Mouse (Mus musculus): ENCODE results near the gene Tbk1. TPM values are rescaled to one million over a fixed set of nuclear protein-coding genes. Genes with fewer than 3 reads are reported as not detected.

The Tbk1 gene
- polyA plus RNA-seq, 1 experiment from 2014 or later: 34.6 TPM

GRCm38 (mm10) chr10:121505929-121506328 is 80.7 kb downstream of the Tbk1 start:
- WGBS: 57% methylated on average over 7 of the region's 7 CpGs
- no peaks in the 10 kb centered on the region for H3K27me3 ChIP-seq
- peak overlapping the region; percentile 40; the same call in 1 of the 2 replicates for H3K4me3 ChIP-seq
- H3K4me2 ChIP-seq: peak overlapping the region; percentile 58
- H3K9me3 ChIP-seq: no peaks in the 10 kb centered on the region
- peaks cover 36% of the 10 kb centered on the region for H3K4me1 ChIP-seq (replicated peaks)
- H3K27ac ChIP-seq: peak overlapping the region; percentile 79
- no peaks in the 10 kb centered on the region for H3K36me3 ChIP-seq
- no peak for ATAC-seq (ENCODE audit: low FRiP score)
- 0 out of 2 replicates have a peak overlapping the region, but pooled peaks have one; percentile 62 for H3K9ac ChIP-seq

GRCm38 (mm10) chr10:121504973-121505911 is 81.3 kb downstream of the Tbk1 start:
- Histone ChIP-seq H3K9me3 (no peaks in the 10 kb centered on the region), H3K36me3 (no peaks in the 10 kb centered on the region), H3K4me3 (peak overlapping the region; percentile 40), H3K9ac (peak overlapping the region; percentile 62), H3K4me2 (peak overlapping the region; percentile 58), H3K27me3 (no peaks in the 10 kb centered on the region), H3K27ac (peak overlapping the region; percentile 79), H3K4me1 (replicated peaks) (peaks cover 33% of the 10 kb centered on the region)
- peak; percentile 90 for ATAC-seq (ENCODE audit: low FRiP score)
- 18% methylated on average over 35 of the region's 35 CpGs for WGBS

- Histone ChIP-seq H3K36me3 (no peaks in the 10 kb centered on the region), H3K4me3 (no peak overlapping the region), H3K4me1 (replicated peaks) (peaks cover 13% of the 10 kb centered on the region), H3K4me2 (no peak overlapping the region), H3K27ac (no peak overlapping the region), H3K9ac (no peak overlapping the region), H3K9me3 (no peaks in the 10 kb centered on the region), H3K27me3 (no peaks in the 10 kb centered on the region)
- WGBS: 50% methylated on average over 5 of the region's 5 CpGs
- peak; percentile 26; the same call in 1 of the 2 replicates for ATAC-seq (ENCODE audit: low FRiP score)
These were observed 85.4 kb downstream of the Tbk1 start for GRCm38 (mm10) chr10:121501160-121501559.

- WGBS: 78% methylated on average over 5 of the region's 5 CpGs
- ATAC-seq (ENCODE audit: low FRiP score): no peak
- Histone ChIP-seq H3K4me3 (no peak overlapping the region), H3K9ac (no peak overlapping the region), H3K27ac (no peak overlapping the region), H3K4me1 (replicated peaks) (peaks cover 4% of the 10 kb centered on the region), H3K9me3 (no peaks in the 10 kb centered on the region), H3K4me2 (no peak overlapping the region), H3K27me3 (no peaks in the 10 kb centered on the region), H3K36me3 (no peaks in the 10 kb centered on the region)
These were observed 86.6 kb downstream of the Tbk1 start for GRCm38 (mm10) chr10:121500034-121500433.

- no peak overlapping the region for H3K4me3 ChIP-seq
- no peak for ATAC-seq (ENCODE audit: low FRiP score)
- H3K4me1 ChIP-seq (replicated peaks): no peaks in the 10 kb centered on the region; the same call in 1 of the 2 replicates
- no peaks in the 10 kb centered on the region for H3K36me3 ChIP-seq
- no peak overlapping the region for H3K9ac ChIP-seq
- no peak overlapping the region for H3K4me2 ChIP-seq
- H3K9me3 ChIP-seq: no peaks in the 10 kb centered on the region
- 73% methylated on average over 2 of the region's 2 CpGs for WGBS
- no peaks in the 10 kb centered on the region for H3K27me3 ChIP-seq
- H3K27ac ChIP-seq: no peak overlapping the region
These were observed 87.5 kb downstream of the Tbk1 start for GRCm38 (mm10) chr10:121499063-121499462.

GRCm38 (mm10) chr10:121498481-121498904 is 88.1 kb downstream of the Tbk1 start:
- Histone ChIP-seq H3K4me1 (replicated peaks) (no peaks in the 10 kb centered on the region; the same call in 1 of the 2 replicates), H3K27me3 (no peaks in the 10 kb centered on the region), H3K9me3 (no peaks in the 10 kb centered on the region), H3K36me3 (no peaks in the 10 kb centered on the region), H3K4me3 (no peak overlapping the region), H3K27ac (0 out of 2 replicates have a peak overlapping the region, but pooled peaks have one; percentile 30), H3K9ac (no peak overlapping the region), H3K4me2 (no peak overlapping the region)
- 76% methylated on average over 8 of the region's 8 CpGs for WGBS
- ATAC-seq (ENCODE audit: low FRiP score): no peak

- Histone ChIP-seq H3K9ac (no peak overlapping the region), H3K9me3 (no peaks in the 10 kb centered on the region), H3K36me3 (no peaks in the 10 kb centered on the region), H3K4me3 (no peak overlapping the region), H3K4me1 (replicated peaks) (no peaks in the 10 kb centered on the region; the same call in 1 of the 2 replicates), H3K4me2 (no peak overlapping the region), H3K27me3 (no peaks in the 10 kb centered on the region), H3K27ac (0 out of 2 replicates have a peak overlapping the region, but pooled peaks have one; percentile 30)
- WGBS: 85% methylated on average over 7 of the region's 7 CpGs
- no peak for ATAC-seq (ENCODE audit: low FRiP score)
These were observed 88.6 kb downstream of the Tbk1 start for GRCm38 (mm10) chr10:121497968-121498367.

GRCm38 (mm10) chr10:121496616-121497015 is 90.0 kb downstream of the Tbk1 start:
- 85% methylated on average over 7 of the region's 7 CpGs for WGBS
- Histone ChIP-seq H3K36me3 (no peaks in the 10 kb centered on the region), H3K4me2 (no peak overlapping the region), H3K9me3 (no peaks in the 10 kb centered on the region), H3K9ac (no peak overlapping the region), H3K27ac (no peak overlapping the region), H3K27me3 (no peaks in the 10 kb centered on the region), H3K4me3 (no peak overlapping the region), H3K4me1 (replicated peaks) (no peaks in the 10 kb centered on the region; the same call in 1 of the 2 replicates)
- no peak for ATAC-seq (ENCODE audit: low FRiP score)

Small RNA genes lying within 50 kb of the gene (microRNA-seq; reads per million reads assigned to microRNA genes)
- gene Gm24330: not detected

Other genes starting within 250 kb of the Tbk1 start
- gene Tbc1d30, start 235.5 kb downstream of the Tbk1 start, polyA plus RNA-seq (2015; fragmentation: Nextera tagmentation; extraction: Ambion mirVana): 12.6 and 13.6 TPM in 2 replicates
- 41.3 and 42.6 TPM in 2 replicates for gene Gns, start 221.7 kb downstream of the Tbk1 start, polyA plus RNA-seq (2015; fragmentation: Nextera tagmentation; extraction: Ambion mirVana)
- 5.2 and 5.3 TPM in 2 replicates for gene Rassf3, start 110.4 kb downstream of the Tbk1 start, polyA plus RNA-seq (2015; fragmentation: Nextera tagmentation; extraction: Ambion mirVana)
- 26.7 and 29.5 TPM in 2 replicates for gene Xpot, start 39.5 kb upstream of the Tbk1 start, polyA plus RNA-seq (2015; fragmentation: Nextera tagmentation; extraction: Ambion mirVana)
- 0.17 and 0.22 TPM in 2 replicates for gene D930020B18Rik, start 54.8 kb upstream of the Tbk1 start, polyA plus RNA-seq (2015; fragmentation: Nextera tagmentation; extraction: Ambion mirVana)
- 1.4 and 1.8 TPM in 2 replicates for gene BC048403, start 153.2 kb upstream of the Tbk1 start, polyA plus RNA-seq (2015; fragmentation: Nextera tagmentation; extraction: Ambion mirVana)